Mouse (Mus musculus) embryonic facial prominence, embryonic 14.5 days (tissue): ENCODE data around the gene Rps19. TPM values are rescaled to one million over a fixed set of nuclear protein-coding genes. Genes with fewer than 3 reads are reported as not detected.
"Not testable (repeated sequence)": the region's sequence is repeated elsewhere in the genome, so short reads cannot be mapped to it uniquely, and the experiment has no call there.

Experiments
- ATAC-seq: fragments of 200-750 bp; cut with Nextera tagmentation; 2 replicates; pipeline ENCODE4 v1.8.0; 2017; ENCODE audit warnings: low read depth, moderate number of reproducible peaks, moderate TSS enrichment
- DNase-seq: peaks from one replicate; pipeline ENCODE4 v3.0.0-alpha.2; 2015; ENCODE audit warnings: low spot score
- H3K27ac ChIP-seq: fragments of 300-500 bp; sonication (generic); replicated peaks from 2 replicates; pipeline ENCODE4 v1.5.1; 2014; ENCODE audit warnings: low read depth, mild to moderate bottlenecking, low read length, moderate library complexity
- H3K27me3 ChIP-seq: fragments of 300-500 bp; sonication (generic); replicated peaks from 2 replicates; pipeline ENCODE4 v1.6.1; 2014; ENCODE audit warnings: low read length; ENCODE audit not compliant: control insufficient read depth, insufficient read depth
- H3K36me3 ChIP-seq: fragments of 300-500 bp; sonication (generic); 2 replicates; pipeline ENCODE4 v1.6.1; 2014; ENCODE audit warnings: low read length, mixed read lengths; ENCODE audit not compliant: control insufficient read depth, insufficient read depth
- H3K4me1 ChIP-seq: fragments of 300-500 bp; sonication (generic); 2 replicates; pipeline ENCODE4 v1.6.1; 2014; ENCODE audit warnings: antibody characterized with exemption, low read length; ENCODE audit not compliant: control insufficient read depth, insufficient read depth
- H3K4me2 ChIP-seq: fragments of 300-500 bp; sonication (generic); 2 replicates; pipeline ENCODE4 v1.6.1; 2014; ENCODE audit warnings: low read depth, mild to moderate bottlenecking, low read length, moderate library complexity, mixed read lengths
- H3K4me3 ChIP-seq: fragments of 300-500 bp; sonication (generic); 2 replicates; pipeline ENCODE4 v1.5.1; 2014; ENCODE audit warnings: low read depth, mild to moderate bottlenecking, low read length
- H3K9ac ChIP-seq: fragments of 300-500 bp; sonication (generic); 2 replicates; pipeline ENCODE4 v1.6.1; 2014; ENCODE audit warnings: low read depth, mild to moderate bottlenecking, low read length, moderate library complexity, mixed read lengths
- H3K9me3 ChIP-seq: fragments of 300-500 bp; sonication (generic); 2 replicates; pipeline ENCODE4 v1.6.1; 2016; ENCODE audit warnings: low read length; ENCODE audit not compliant: control insufficient read depth
- WGBS: fragments of 180-500 bp; shearing (Covaris S2); extraction: QIAGEN DNeasy Blood & Tissue Kit; methylation state at CpG from one replicate; pipeline ENCODE4 v1.1.7; 2014; 5-methylcytosine and 5-hydroxymethylcytosine counted together
- polyA plus RNA-seq: library from polyadenylated mRNA; unstranded; fragments of >200 nt; fragmentation: Nextera tagmentation; extraction: Ambion mirVana; gene quantifications from 2 replicates; pipeline ENCODE4 v1.2.1, GENCODE M21; 2014

Gene Rps19
- polyA plus RNA-seq, 1 experiment from 2014 or later: 3,017 TPM

DNA sequence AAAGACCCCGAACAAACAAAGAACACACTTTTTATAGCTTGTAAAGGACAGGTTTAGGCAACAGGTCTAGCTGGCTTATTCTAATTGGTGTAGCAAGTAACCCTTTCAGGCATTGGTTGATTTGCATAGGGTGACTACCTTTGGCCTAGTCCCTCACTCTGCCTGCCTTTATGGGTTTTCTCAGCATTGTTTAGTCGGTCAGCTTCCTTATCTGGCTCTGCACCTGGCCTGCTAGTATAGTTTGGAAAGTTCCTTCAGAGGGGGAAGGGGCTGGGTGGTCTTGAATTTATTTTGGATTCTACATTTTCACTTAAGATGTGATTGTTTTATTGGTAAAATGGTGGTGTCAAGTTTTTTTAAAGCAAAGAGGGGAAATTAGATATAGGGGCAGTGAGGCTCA is 37.6 kb upstream of the Rps19 start:
- H3K27me3 ChIP-seq, H3K27ac ChIP-seq, DNase-seq, H3K9me3 ChIP-seq, H3K4me1 ChIP-seq, H3K9ac ChIP-seq, H3K4me2 ChIP-seq, H3K4me3 ChIP-seq, ATAC-seq, H3K36me3 ChIP-seq: not testable (repeated sequence)
- 39% methylated on average over 2 of the region's 2 CpGs for WGBS

DNA sequence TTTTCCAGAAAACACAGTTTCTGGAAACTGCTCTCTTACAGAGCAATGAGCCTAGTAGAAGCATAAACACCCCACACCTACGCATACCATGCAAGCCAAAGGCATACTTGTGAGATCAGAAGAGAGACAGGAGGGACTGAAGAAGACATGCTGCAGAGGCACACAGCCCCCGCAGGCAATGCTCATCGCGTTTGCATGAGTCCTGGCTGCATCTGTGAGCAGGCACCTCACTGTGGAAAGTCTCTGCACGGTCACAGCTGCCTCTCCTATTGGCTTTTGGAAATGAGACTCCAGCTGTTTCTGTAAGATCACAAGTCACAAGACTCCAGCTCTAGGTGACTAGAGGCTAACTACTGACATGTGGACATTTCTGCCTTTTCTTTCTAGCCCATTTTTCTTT is 34.0 kb upstream of the Rps19 start:
- Histone ChIP-seq H3K4me1 (0 out of 2 replicates have a peak, but pooled peaks cover 3% of the 10 kb centered on the region), H3K4me2 (no peak overlapping the region), H3K4me3 (no peak overlapping the region), H3K27me3 (no peaks in the 10 kb centered on the region), H3K27ac (no peak overlapping the region), H3K9ac (no peak overlapping the region), H3K9me3 (no peaks in the 10 kb centered on the region), H3K36me3 (no peaks in the 10 kb centered on the region)
- no peak for ATAC-seq
- DNase-seq: peak; percentile 17
- WGBS: 19% methylated on average over 5 of the region's 5 CpGs

DNA sequence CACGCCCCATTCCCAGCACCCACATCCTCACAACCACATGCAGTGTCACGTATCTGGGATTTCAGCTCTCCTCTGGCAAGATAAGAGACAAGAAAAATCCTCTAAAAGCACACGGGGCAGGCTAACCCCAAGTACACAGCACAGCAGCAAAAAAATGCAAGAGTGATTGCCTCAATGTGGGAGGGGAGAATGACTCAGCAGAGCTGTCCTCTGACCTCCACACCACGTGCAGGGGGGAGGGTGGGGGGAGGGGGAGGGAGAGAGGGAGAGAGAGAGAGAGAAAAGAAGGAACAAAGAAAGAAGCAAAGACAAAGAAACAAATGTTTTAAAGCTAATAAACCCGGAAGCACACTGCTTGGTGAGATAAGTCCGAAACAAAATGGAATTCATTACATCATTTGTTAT is 33.3 kb upstream of the Rps19 start:
- no peaks in the 10 kb centered on the region for H3K9me3 ChIP-seq
- WGBS: 35% methylated on average over 6 of the region's 6 CpGs
- H3K9ac ChIP-seq: no peak overlapping the region
- ATAC-seq (no peak), DNase-seq (peak; percentile 35)
- no peak overlapping the region for H3K4me2 ChIP-seq
- no peaks in the 10 kb centered on the region for H3K36me3 ChIP-seq
- H3K4me3 ChIP-seq: no peak overlapping the region
- no peaks in the 10 kb centered on the region for H3K27me3 ChIP-seq
- H3K4me1 ChIP-seq: 0 out of 2 replicates have a peak, but pooled peaks cover 3% of the 10 kb centered on the region
- H3K27ac ChIP-seq: no peak overlapping the region

DNA sequence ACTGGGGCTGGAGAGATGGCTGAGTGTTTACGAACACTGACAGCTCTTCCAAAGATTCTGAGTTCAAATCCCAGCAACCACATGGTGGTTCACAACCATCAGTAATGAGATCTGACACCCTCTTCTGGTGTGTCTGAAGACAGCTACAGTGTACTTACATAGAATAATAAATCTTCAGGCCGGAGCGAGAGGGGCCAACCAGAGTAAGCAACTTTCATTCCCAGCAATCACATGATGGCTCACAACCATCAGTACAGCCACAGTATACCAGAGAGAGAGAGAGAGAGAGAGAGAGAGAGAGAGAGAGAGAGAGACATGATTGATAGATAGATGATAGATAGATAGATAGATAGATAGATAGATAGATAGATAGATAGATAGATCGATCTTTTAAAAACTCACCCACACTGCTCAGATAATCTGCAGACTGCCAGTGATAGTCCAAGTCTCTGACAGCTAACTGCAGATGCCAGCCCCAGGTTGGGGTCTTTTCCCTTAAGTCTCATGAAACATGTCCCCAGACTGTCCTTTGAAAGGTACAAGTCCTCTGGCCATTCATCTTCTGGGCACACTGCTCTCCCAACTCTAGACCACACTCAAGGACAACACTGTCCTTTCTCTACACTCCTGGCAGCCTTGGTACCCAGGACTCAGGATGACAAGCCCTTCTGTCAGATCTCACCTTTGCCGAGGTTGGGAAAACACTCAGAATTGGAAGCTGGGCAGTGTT is 32.4 kb upstream of the Rps19 start:
- no peak overlapping the region for H3K4me2 ChIP-seq
- H3K27me3 ChIP-seq: no peaks in the 10 kb centered on the region
- whole genome bisulfite sequencing: 84% methylated on average over 5 of the region's 5 CpGs
- H3K4me3 ChIP-seq: no peak overlapping the region
- ATAC-seq: no peak
- H3K9ac ChIP-seq: no peak overlapping the region
- no peak for DNase-seq
- H3K27ac ChIP-seq: no peak overlapping the region
- no peaks in the 10 kb centered on the region for H3K36me3 ChIP-seq
- 0 out of 2 replicates have a peak, but pooled peaks cover 3% of the 10 kb centered on the region for H3K4me1 ChIP-seq
- no peaks in the 10 kb centered on the region for H3K9me3 ChIP-seq

DNA sequence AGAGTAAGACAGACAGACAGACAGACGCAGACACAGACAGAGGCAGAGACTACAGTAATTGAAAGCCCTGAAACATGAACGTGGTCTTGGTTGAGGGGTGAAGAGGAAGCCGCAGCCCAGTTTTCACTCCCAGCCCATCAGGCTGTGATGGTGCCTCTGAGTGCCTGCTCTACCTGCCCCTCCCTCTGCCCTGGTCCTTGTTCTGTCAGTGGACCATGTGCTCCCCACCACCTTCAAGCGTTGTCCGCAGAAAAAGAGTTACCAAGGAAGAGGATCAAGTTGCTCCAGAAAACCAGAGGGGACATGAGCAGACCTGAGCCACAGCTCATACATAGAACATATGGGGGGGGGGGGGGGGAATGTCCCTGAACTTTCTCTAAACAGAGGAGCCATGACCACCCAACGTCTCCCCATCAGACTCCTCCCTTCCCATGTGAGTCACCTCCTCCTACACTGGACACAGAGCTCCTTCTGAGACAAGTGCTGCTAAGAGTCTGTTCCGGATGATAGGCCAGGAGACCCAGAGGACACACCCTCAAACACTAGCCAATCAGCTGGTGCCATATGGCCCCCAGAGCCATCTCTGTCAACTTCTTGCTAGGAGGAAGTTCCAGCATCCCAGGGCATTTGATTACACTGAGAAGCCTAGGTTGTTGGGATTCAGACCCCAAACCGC is 31.5 kb upstream of the Rps19 start:
- WGBS: 75% methylated on average over 8 of the region's 8 CpGs
- H3K4me1 ChIP-seq: 0 out of 2 replicates have a peak, but pooled peaks cover 3% of the 10 kb centered on the region
- no peak overlapping the region for H3K27ac ChIP-seq
- H3K36me3 ChIP-seq: no peaks in the 10 kb centered on the region
- no peaks in the 10 kb centered on the region for H3K27me3 ChIP-seq
- H3K9me3 ChIP-seq: no peaks in the 10 kb centered on the region
- DNase-seq (no peak), ATAC-seq (no peak)
- no peak overlapping the region for H3K4me2 ChIP-seq
- no peak overlapping the region for H3K4me3 ChIP-seq
- H3K9ac ChIP-seq: no peak overlapping the region

DNA sequence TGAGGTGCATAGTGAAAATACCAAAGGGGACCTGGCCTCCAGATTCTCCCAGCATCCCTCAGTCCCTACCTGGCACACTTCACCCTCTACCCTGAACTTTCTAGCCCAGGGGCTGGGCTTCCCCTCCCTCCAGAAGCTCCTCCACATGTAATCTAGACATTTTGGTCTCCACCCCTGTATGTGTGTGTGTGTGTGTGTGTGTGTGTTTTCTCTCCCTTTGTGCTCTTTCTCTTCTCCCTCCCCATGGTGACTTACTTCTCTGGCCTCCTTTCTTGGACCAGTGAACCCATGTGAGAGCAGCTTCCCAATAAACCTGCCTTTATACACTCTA is 31.0 kb upstream of the Rps19 start:
- no peaks in the 10 kb centered on the region for H3K36me3 ChIP-seq
- H3K27ac ChIP-seq: no peak overlapping the region
- DNase-seq (no peak), ATAC-seq (no peak)
- no peak overlapping the region for H3K4me3 ChIP-seq
- no peak overlapping the region for H3K4me2 ChIP-seq
- no peaks in the 10 kb centered on the region for H3K27me3 ChIP-seq
- H3K9ac ChIP-seq: no peak overlapping the region
- no peaks in the 10 kb centered on the region for H3K9me3 ChIP-seq
- H3K4me1 ChIP-seq: 0 out of 2 replicates have a peak, but pooled peaks cover 3% of the 10 kb centered on the region

DNA sequence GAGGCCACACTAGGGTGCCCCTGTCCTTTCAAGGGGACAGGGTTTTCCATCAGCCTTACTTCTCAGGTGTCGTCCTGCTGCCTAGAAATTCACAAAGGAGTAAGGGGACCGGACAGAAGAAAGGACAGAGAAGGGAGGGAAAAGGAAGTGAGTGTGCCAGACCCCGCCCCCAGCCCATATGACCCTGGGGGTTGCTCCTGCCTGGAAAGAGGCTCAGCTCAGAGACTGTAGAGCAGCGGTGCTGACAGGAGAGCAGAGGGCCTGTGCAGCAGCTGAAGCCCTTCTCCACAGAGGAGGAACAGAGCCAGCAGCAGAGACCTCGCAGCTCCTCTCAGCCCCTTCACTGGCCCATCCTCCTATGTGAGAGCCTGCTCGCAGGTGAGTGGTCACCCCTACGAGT is 30.5 kb upstream of the Rps19 start:
- no peak overlapping the region for H3K9ac ChIP-seq
- H3K36me3 ChIP-seq: no peaks in the 10 kb centered on the region
- 30% methylated on average over 6 of the region's 7 CpGs for WGBS
- H3K9me3 ChIP-seq: no peaks in the 10 kb centered on the region
- ATAC-seq: no peak
- DNase-seq: no peak
- no peak overlapping the region for H3K27ac ChIP-seq
- no peak overlapping the region for H3K4me3 ChIP-seq
- H3K27me3 ChIP-seq: no peaks in the 10 kb centered on the region
- H3K4me2 ChIP-seq: no peak overlapping the region
- 0 out of 2 replicates have a peak, but pooled peaks cover 3% of the 10 kb centered on the region for H3K4me1 ChIP-seq

DNA sequence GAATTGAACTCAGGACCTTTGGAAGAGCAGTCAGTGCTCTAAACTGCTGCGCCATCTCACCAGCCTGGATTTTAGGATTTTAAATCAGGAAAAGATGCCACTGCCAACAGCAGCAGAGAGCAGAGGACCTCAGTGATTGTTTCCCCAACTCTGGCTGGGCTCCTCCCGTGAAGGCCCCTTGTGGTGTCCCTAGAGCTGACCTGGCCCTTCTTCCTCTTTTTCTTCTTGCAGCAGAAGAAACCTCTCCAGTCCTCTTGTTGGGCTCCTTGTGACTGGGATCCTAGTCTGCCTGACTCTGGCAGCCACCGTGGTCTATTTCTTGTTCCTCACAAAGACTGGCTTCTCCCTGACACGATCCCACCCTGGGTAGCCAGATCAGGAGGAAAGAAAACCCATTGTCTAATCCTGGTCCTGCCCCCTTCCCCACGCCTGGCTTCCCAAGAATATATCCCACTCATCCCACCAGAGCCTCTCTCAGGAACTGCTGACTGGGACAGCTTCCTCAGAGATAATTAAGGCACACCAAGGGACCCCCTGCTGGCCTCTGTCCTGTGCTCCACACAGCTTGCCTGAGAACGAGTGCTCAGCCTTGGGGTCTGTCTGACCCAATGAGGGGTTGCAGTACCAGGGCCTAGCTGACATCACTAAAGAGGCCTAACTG is 27.6 kb upstream of the Rps19 start:
- H3K9me3 ChIP-seq: no peaks in the 10 kb centered on the region
- H3K4me3 ChIP-seq: no peak overlapping the region
- 30% methylated on average over 6 of the region's 6 CpGs for WGBS
- DNase-seq (no peak), ATAC-seq (no peak)
- no peak overlapping the region for H3K9ac ChIP-seq
- H3K27me3 ChIP-seq: no peaks in the 10 kb centered on the region
- H3K4me1 ChIP-seq: 0 out of 2 replicates have a peak, but pooled peaks cover 3% of the 10 kb centered on the region
- no peak overlapping the region for H3K27ac ChIP-seq
- no peak overlapping the region for H3K4me2 ChIP-seq
- H3K36me3 ChIP-seq: no peaks in the 10 kb centered on the region
